Mouse (Mus musculus): ENCODE data around the gene Polr3h.

The Polr3h gene

GRCm38 (mm10) chr15:81846755-81847154 lies 79.3 kb downstream of the Polr3h start:
- no peak for DNase-seq (ENCODE audit: low read depth, low spot score)

- DNase-seq (ENCODE audit: low read depth, low spot score), result no peak
Observed at GRCm38 (mm10) chr15:81845724-81846123, 80.3 kb downstream of the Polr3h start.

GRCm38 (mm10) chr15:81845033-81845625 lies 80.9 kb downstream of the Polr3h start:
- no peak for DNase-seq (ENCODE audit: low read depth, low spot score)

- DNase-seq (ENCODE audit: low read depth, low spot score), result no peak
Observed at GRCm38 (mm10) chr15:81842275-81842674, 83.8 kb downstream of the Polr3h start.

- DNase-seq (ENCODE audit: low read depth, low spot score), result no peak
Observed at GRCm38 (mm10) chr15:81840306-81840705, 85.7 kb downstream of the Polr3h start.

GRCm38 (mm10) chr15:81839634-81840033 lies 86.4 kb downstream of the Polr3h start:
- DNase-seq (ENCODE audit: low read depth, low spot score), result no peak

- no peak for DNase-seq (ENCODE audit: low read depth, low spot score)
Observed at GRCm38 (mm10) chr15:81838554-81839235, 87.3 kb downstream of the Polr3h start.
